Comparison of ENCODE assay signal across 17 mouse cellular contexts in the genomic region with DNA sequence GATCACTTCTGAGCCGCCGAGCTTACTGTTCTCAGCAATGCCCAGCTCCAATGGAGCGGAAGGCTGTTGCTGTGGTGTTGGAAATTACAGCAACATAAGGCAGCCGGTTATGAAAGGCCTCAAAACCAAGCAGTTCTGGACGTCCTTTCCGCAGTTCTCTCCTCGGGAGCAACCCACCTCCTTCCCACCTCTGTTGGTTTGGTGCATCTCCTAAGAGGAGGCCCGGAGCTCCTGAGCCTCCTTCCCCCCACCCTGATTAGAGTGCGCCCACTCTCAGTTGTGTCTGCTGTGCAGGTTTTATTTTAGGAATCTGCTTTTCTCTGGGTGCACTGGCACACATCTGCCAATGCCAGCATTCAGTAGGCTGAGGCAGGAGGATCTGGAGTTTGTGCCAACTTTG.
"Had no signal": no experiment of that assay in that cellular context is flagged by ENCODE, and none has a peak within 500 bp of the region (broad histone marks: within the 10 kb centered on the region; RNA-seq: fewer than 3 reads in every experiment).

No protein-coding gene starts in this region.

- ATAC-seq: intestine, postnatal 0 days; lung, postnatal 0 days had no signal

- H3K36me3 ChIP-seq: kidney, embryonic 15.5 days; liver, embryonic 13.5 days; midbrain, embryonic 12.5 days; midbrain, embryonic 15.5 days; neural tube, embryonic 12.5 days; neural tube, embryonic 15.5 days had no signal

- H3K27ac ChIP-seq: kidney, embryonic 15.5 days; liver, embryonic 13.5 days; macrophage; midbrain, embryonic 12.5 days; midbrain, embryonic 15.5 days; neural tube, embryonic 12.5 days; neural tube, embryonic 15.5 days; stomach, postnatal 0 days had no signal

- H3K27me3 ChIP-seq: kidney, embryonic 15.5 days; liver, embryonic 13.5 days; midbrain, embryonic 12.5 days; midbrain, embryonic 15.5 days; neural tube, embryonic 12.5 days; neural tube, embryonic 15.5 days had no signal

- DNase-seq: kidney, adult 8-10 months; kidney, postnatal 10 days; kidney, postnatal 36 days; liver, embryonic 13.5 days; lung, embryonic 14.5 days; thymus, adult 2 months; thymus, postnatal 14 days; thymus, postnatal 4 days had no signal

- H3K4me3 ChIP-seq: kidney, embryonic 15.5 days; liver, embryonic 13.5 days; midbrain, embryonic 12.5 days; midbrain, embryonic 15.5 days; neural tube, embryonic 12.5 days; neural tube, embryonic 15.5 days had no signal

- H3K4me1 ChIP-seq: liver, embryonic 13.5 days; midbrain, embryonic 12.5 days; neural tube, embryonic 12.5 days had no signal
